Mouse (Mus musculus) lung, adult 2 months (tissue): ENCODE measurements around the gene Teddm2.

Experiments
- CTCF ChIP-seq: fragments of 200-500 bp; IDR thresholded peaks from 2 replicates; pipeline ENCODE4 v1.5.1; 2011; ENCODE audit warnings: mild to moderate bottlenecking, low read length, control low read depth; ENCODE audit not compliant: insufficient read depth
- POLR2A ChIP-seq: fragments of 200-500 bp; IDR thresholded peaks from 2 replicates; pipeline ENCODE4 v1.6.1; 2011; ENCODE audit warnings: low read depth, mild to moderate bottlenecking, control low read depth, low read length, borderline replicate concordance; ENCODE audit errors: extremely low read depth

GRCm38 (mm10) chr1:153894201-153894893, 5.7 kb downstream of the Teddm2 start:
- TF ChIP-seq CTCF (no peak), POLR2A (no peak)
